Mouse (Mus musculus) induced T-regulatory cell, adult 2 months (primary cell): ENCODE results near the gene Sys1.

Source experiments
- DNase-seq: peaks from one replicate; pipeline ENCODE4 v3.0.0-alpha.2; 2012; ENCODE audit warnings: low read depth

Sys1 gene

GRCm38 (mm10) chr2:164435216-164436090 lies 21.3 kb upstream of the Sys1 start:
- no peak for DNase-seq

DNA sequence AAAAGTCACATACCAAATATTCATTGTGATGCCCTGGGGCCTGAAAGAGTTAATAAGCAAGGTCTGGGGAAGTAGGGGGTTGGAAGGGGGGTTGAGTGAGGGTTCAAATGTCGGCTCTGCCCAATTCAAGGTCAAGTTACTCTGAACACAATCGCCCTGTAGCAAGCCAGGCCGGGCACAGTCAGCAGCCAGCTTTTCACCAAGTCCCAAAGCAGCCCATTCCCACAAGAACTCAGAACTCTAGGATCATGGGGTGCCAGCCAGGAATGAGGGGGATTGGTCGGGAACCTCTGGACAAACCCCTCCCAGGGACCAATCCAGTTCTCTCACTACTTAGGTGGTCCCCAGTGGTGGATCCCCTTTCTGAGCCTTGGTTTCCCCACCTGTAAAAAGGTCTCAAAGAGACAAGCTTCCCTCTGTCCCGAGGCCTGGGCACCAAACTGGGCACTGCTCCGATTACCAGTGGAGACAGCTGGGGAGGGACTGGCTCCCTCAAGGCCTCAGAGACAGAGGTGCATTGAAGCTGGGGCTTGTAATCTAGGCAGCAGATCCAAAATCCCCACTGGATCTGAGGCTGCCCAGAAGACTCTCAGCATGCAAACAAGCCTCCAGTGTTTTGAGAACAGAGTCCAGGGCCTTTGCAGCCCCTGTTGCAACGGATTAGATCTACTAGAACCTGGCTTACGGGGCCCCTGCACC lies 20.4 kb upstream of the Sys1 start:
- DNase-seq: no peak

GRCm38 (mm10) chr2:164436961-164437360 lies 19.8 kb upstream of the Sys1 start:
- no peak for DNase-seq

GRCm38 (mm10) chr2:164437710-164438109 lies 19.1 kb upstream of the Sys1 start:
- no peak for DNase-seq

GRCm38 (mm10) chr2:164438257-164438656 lies 18.5 kb upstream of the Sys1 start:
- DNase-seq: no peak

GRCm38 (mm10) chr2:164439001-164439421 lies 17.8 kb upstream of the Sys1 start:
- no peak for DNase-seq

DNA sequence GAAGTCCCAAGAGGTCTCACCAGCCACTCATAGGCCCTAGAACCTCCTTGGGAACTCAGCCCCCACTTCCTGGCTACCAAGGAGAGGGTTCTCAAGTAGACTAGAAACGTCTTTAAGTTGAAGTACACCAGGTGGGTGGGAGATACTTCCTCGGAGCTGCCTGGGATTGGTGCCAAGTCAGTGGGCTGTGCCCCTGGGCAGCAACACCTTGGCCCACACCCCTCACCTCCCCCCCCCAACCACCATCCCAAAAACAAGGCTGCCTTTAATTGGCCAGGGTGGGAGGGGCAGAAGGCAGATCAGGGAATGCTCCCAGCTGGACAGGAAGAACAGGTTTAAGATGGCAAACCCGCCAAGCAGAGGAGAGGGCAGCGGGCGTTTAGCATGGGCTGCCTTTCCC lies 16.4 kb upstream of the Sys1 start:
- no peak for DNase-seq

- peak; percentile 51 for DNase-seq
Measured at GRCm38 (mm10) chr2:164441155-164441554, 15.6 kb upstream of the Sys1 start.

GRCm38 (mm10) chr2:164441731-164442130 lies 15.0 kb upstream of the Sys1 start:
- peak; percentile 28 for DNase-seq

GRCm38 (mm10) chr2:164442315-164443050 lies 14.3 kb upstream of the Sys1 start:
- DNase-seq: no peak

GRCm38 (mm10) chr2:164443051-164443437 lies 13.7 kb upstream of the Sys1 start:
- peak; percentile 61 for DNase-seq

GRCm38 (mm10) chr2:164443460-164444000 lies 13.2 kb upstream of the Sys1 start, which contains the start of gene Sdc4:
Sdc4 (minus strand) TSS chr2:164443887.
- no peak for DNase-seq

GRCm38 (mm10) chr2:164444701-164445100 lies 12.1 kb upstream of the Sys1 start:
- no peak for DNase-seq

DNA sequence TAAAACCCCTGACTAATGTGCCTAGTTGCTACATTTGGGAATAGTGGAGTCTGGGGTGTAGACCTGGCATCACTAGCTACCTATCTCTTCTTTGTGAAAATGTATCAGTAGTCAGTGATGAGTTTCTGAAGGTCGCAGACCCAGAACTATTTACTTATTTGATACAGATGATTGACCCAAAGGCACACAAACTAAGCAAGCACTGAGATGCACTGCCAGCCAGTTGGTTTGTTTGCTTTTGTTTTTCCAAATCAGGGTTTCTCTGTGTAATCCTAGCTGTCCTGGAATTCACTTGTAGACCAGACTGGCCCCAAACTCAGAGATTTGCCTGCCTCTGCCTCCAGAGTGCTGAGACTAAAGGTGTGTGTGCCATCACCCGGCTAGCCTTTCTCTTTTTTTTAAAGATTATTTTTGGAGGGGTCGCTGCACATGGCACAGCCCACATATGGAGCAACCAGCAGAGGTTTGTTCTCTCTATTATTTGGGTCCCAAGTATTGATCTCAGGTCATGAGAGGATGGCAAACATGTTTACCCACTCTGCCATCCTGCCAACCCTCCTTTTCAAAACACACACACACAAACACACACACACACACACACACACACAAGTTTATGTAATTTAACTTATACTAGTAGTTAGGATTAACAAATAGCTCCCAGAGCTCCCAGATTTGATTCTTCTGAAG lies 11.2 kb upstream of the Sys1 start:
- DNase-seq: no peak

- no peak for DNase-seq
Measured at GRCm38 (mm10) chr2:164446086-164446469, 10.7 kb upstream of the Sys1 start.

GRCm38 (mm10) chr2:164448140-164448539 lies 8.6 kb upstream of the Sys1 start:
- DNase-seq: no peak

DNA sequence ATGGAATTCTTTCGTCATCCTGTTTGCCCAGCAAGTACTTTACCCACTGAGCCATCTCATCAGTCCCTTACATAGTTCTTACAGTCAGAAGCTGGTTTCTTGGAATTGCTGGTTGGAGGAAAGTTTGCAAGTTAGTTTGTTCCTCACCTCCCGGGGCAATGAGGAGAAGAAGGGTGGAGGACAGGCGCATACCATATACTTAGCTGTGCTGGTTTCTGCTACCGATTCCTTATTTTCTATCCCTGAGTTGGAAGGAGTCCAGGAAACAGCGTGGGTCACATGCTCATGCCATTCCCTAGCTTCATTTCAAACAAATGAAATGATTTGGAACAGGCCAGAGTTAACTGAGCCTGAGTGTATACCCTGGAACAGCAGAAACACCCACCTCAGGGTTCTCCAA lies 7.8 kb upstream of the Sys1 start:
- no peak for DNase-seq

- DNase-seq: no peak
Measured at GRCm38 (mm10) chr2:164449341-164450042, 7.3 kb upstream of the Sys1 start.

DNA sequence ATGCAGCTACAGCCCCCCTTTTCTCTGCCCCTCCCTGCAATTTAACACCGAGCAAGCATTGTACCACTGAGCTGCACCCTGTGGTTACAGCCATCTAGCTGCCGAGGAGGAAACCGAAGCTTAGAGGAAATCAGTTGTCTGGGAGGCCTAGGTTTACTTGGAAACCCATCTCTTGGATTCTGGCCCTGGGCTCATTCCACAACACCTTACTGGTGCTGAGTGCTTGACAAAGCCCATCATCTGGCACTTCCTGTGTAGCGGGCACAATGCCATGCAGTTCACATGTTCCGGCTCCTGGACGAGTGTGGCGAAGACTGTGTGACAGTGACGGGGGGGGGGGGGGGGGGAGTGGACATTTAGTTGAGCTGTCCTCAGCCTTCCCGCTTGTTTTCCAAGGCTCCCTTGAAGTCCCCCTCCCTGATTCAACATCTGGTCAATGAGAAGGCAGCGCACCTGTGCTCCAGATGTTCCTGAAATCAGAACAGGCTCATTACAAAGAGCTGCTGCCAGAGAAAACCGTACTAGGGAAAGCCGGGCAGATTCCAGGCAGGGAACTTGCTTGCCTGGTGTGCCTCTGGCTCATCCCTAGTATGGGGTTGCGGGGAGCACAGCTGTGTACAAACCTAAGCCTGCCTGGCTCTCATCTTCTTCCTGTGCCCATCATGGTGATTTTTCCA lies 4.6 kb upstream of the Sys1 start:
- no peak for DNase-seq

- no peak for DNase-seq
Measured at GRCm38 (mm10) chr2:164453047-164453757, 3.6 kb upstream of the Sys1 start.
